Mouse (Mus musculus) MEL (cell line): ENCODE measurements at regions not wholly inside any gene's neighbourhood (a gene's known extent, or its start where the extent isn't known, plus 50 kb on each side); places are given as distances from the start of the nearest gene placed in this dataset.

Source experiments
- DNase-seq: peaks from one replicate; pipeline ENCODE4 v3.0.0; 2011; ENCODE audit warnings: low read depth, low spot score
- H3K27ac ChIP-seq: 2 replicates; pipeline ENCODE4 v1.5.1; 2012; ENCODE audit warnings: low read depth, mild to moderate bottlenecking, control low read depth, low read length, moderate library complexity; ENCODE audit not compliant: control insufficient read depth
- H3K27me3 ChIP-seq, 2 experiments: fragments of 150-350 bp in 1 of 2; sonication (generic) in 1 of 2; 2 replicates each; pipeline ENCODE4 v1.6.1; 2012; ENCODE audit warnings: low read length in 2 of 2, mild to moderate bottlenecking in 2 of 2, improper control_type of control experiment in 1 of 2, moderate library complexity in 1 of 2; ENCODE audit not compliant: insufficient read depth in 2 of 2, control insufficient read depth in 1 of 2
- H3K36me3 ChIP-seq, 2 experiments: 2 replicates each; pipeline ENCODE4 v1.6.1; 2012 to 2014; ENCODE audit warnings: low read length in 2 of 2, improper control_type of control experiment in 1 of 2, inconsistent platforms in 1 of 2, mild to moderate bottlenecking in 1 of 2; ENCODE audit not compliant: insufficient read depth in 2 of 2, control insufficient read depth in 1 of 2
- H3K4me1 ChIP-seq, 2 experiments: fragments of 150-350 bp in 1 of 2; sonication (generic) in 1 of 2; 2 replicates each; pipeline ENCODE4 v1.6.1; 2012; ENCODE audit warnings: low read length in 2 of 2, improper control_type of control experiment in 1 of 2, mild to moderate bottlenecking in 1 of 2; ENCODE audit not compliant: insufficient read depth in 2 of 2, control insufficient read depth in 1 of 2
- H3K4me3 ChIP-seq, 2 experiments: fragments of 150-350 bp in 1 of 2; sonication (generic) in 1 of 2; 2 replicates each; pipeline ENCODE4 v1.5.1; 2012; ENCODE audit warnings: low read depth in 2 of 2, low read length in 2 of 2, mild to moderate bottlenecking in 2 of 2, moderate library complexity in 2 of 2, control low read depth in 1 of 2, improper control_type of control experiment in 1 of 2; ENCODE audit not compliant: control insufficient read depth in 1 of 2, insufficient read depth in 1 of 2
- H3K79me2 ChIP-seq: 2 replicates; pipeline ENCODE4 v1.6.1; 2012; ENCODE audit warnings: mild to moderate bottlenecking, low read length, moderate library complexity; ENCODE audit not compliant: control insufficient read depth, poor library complexity, insufficient read depth
- H3K9ac ChIP-seq: 2 replicates; pipeline ENCODE4 v1.6.1; 2012; ENCODE audit warnings: low read depth, mild to moderate bottlenecking, control low read depth, low read length, moderate library complexity; ENCODE audit not compliant: control insufficient read depth, poor library complexity, severe bottlenecking
- H3K9me3 ChIP-seq: fragments of 150-350 bp; sonication (generic); replicated peaks from 2 replicates; pipeline ENCODE4 v1.6.1; 2012; ENCODE audit warnings: mild to moderate bottlenecking, low read length, improper control_type of control experiment, moderate library complexity; ENCODE audit not compliant: insufficient read depth
- BHLHE40 ChIP-seq: IDR thresholded peaks from 2 replicates; pipeline ENCODE4 v1.6.1; 2012; ENCODE audit warnings: low read depth, mild to moderate bottlenecking, inconsistent platforms, low read length, improper control_type of control experiment, borderline replicate concordance
- CHD1 ChIP-seq: IDR thresholded peaks from 2 replicates; pipeline ENCODE4 v1.6.1; 2012; ENCODE audit warnings: low read depth, mild to moderate bottlenecking, inconsistent platforms, low read length, improper control_type of control experiment
- CHD2 ChIP-seq: IDR thresholded peaks from 2 replicates; pipeline ENCODE4 v1.6.1; 2011; ENCODE audit warnings: low read length, improper control_type of control experiment
- CTCF ChIP-seq, 3 experiments: IDR thresholded peaks in 2 of 3; conservative IDR thresholded peaks in 1 of 3; 2 replicates each; pipeline ENCODE4 v1.5.1; 2011 to 2012; ENCODE audit warnings: low read length in 3 of 3, low read depth in 2 of 3, mild to moderate bottlenecking in 2 of 3, improper control_type of control experiment in 1 of 3, inconsistent platforms in 1 of 3, mixed read lengths in 1 of 3, moderate library complexity in 1 of 3; ENCODE audit not compliant: control insufficient read depth in 1 of 3, insufficient read depth in 1 of 3, poor library complexity in 1 of 3, severe bottlenecking in 1 of 3
- E2F4 ChIP-seq: IDR thresholded peaks from 2 replicates; pipeline ENCODE4 v1.6.1; 2011; ENCODE audit warnings: low read depth, low read length, improper control_type of control experiment, borderline replicate concordance
- ELF1 ChIP-seq: IDR thresholded peaks from 2 replicates; pipeline ENCODE4 v1.6.1; 2014; ENCODE audit warnings: low read depth, mild to moderate bottlenecking, inconsistent platforms, low read length, improper control_type of control experiment, moderate library complexity
- EP300 ChIP-seq, 2 experiments: IDR thresholded peaks; 2 replicates each; pipeline ENCODE4 v1.6.1; 2011; ENCODE audit warnings: improper control_type of control experiment in 2 of 2, low read length in 2 of 2, low read depth in 1 of 2, mild to moderate bottlenecking in 1 of 2
- ETS1 ChIP-seq: IDR thresholded peaks from 2 replicates; pipeline ENCODE4 v1.6.1; 2012; ENCODE audit warnings: low read depth, mild to moderate bottlenecking, inconsistent platforms, low read length, improper control_type of control experiment, moderate library complexity
- GABPA ChIP-seq: IDR thresholded peaks from 2 replicates; pipeline ENCODE4 v1.6.1; 2012; ENCODE audit warnings: low read depth, mild to moderate bottlenecking, inconsistent platforms, low read length, improper control_type of control experiment, moderate library complexity
- GATA1 ChIP-seq: IDR thresholded peaks from 2 replicates; pipeline ENCODE4 v1.6.1; 2011; ENCODE audit warnings: low read depth, low read length, improper control_type of control experiment
- HCFC1 ChIP-seq: IDR thresholded peaks from 2 replicates; pipeline ENCODE4 v1.6.1; 2012; ENCODE audit warnings: low read depth, mild to moderate bottlenecking, inconsistent platforms, low read length, improper control_type of control experiment, moderate library complexity
- JUND ChIP-seq: IDR thresholded peaks from 2 replicates; pipeline ENCODE4 v1.6.1; 2011; ENCODE audit warnings: low read depth, mild to moderate bottlenecking, improper control_type of control experiment, low read length
- KAT2A ChIP-seq: conservative IDR thresholded peaks from 2 replicates; pipeline ENCODE4 v1.6.1; 2012; ENCODE audit warnings: low read depth, low read length, improper control_type of control experiment, inconsistent platforms
- MAFK ChIP-seq: IDR thresholded peaks from 2 replicates; pipeline ENCODE4 v1.6.1; 2011; ENCODE audit warnings: low read depth, mild to moderate bottlenecking, low read length, improper control_type of control experiment, borderline replicate concordance
- MAX ChIP-seq: IDR thresholded peaks from 2 replicates; pipeline ENCODE4 v1.6.1; 2011; ENCODE audit warnings: low read length, improper control_type of control experiment
- MAZ ChIP-seq: IDR thresholded peaks from 2 replicates; pipeline ENCODE4 v1.6.1; 2012; ENCODE audit warnings: low read depth, mild to moderate bottlenecking, inconsistent platforms, low read length, improper control_type of control experiment
- MEF2A ChIP-seq: IDR thresholded peaks from 2 replicates; pipeline ENCODE4 v1.6.1; 2014; ENCODE audit warnings: low read depth, mild to moderate bottlenecking, inconsistent platforms, low read length, improper control_type of control experiment; ENCODE audit not compliant: poor library complexity, insufficient replicate concordance, severe bottlenecking; ENCODE audit errors: extremely low read depth
- MXI1 ChIP-seq: IDR thresholded peaks from 2 replicates; pipeline ENCODE4 v1.6.1; 2011; ENCODE audit warnings: mild to moderate bottlenecking, low read depth, low read length, improper control_type of control experiment
- MYB ChIP-seq: IDR thresholded peaks from 2 replicates; pipeline ENCODE4 v1.6.1; 2011; ENCODE audit warnings: mild to moderate bottlenecking, low read depth, low read length, improper control_type of control experiment
- NELFE ChIP-seq: IDR thresholded peaks from 2 replicates; pipeline ENCODE4 v1.6.1; 2011; ENCODE audit warnings: low read depth, low read length, improper control_type of control experiment
- NRF1 ChIP-seq: IDR thresholded peaks from 2 replicates; pipeline ENCODE4 v1.6.1; 2014; ENCODE audit warnings: low read depth, mild to moderate bottlenecking, inconsistent platforms, low read length, improper control_type of control experiment, moderate library complexity; ENCODE audit not compliant: poor library complexity, insufficient read depth, severe bottlenecking
- POLR2A ChIP-seq, 2 experiments: IDR thresholded peaks; 2 replicates each; pipeline ENCODE4 v1.6.1; 2011 to 2012; ENCODE audit warnings: low read length in 2 of 2, mild to moderate bottlenecking in 2 of 2, control low read depth in 1 of 2, improper control_type of control experiment in 1 of 2, low read depth in 1 of 2, moderate library complexity in 1 of 2; ENCODE audit not compliant: control insufficient read depth in 1 of 2, insufficient read depth in 1 of 2, poor library complexity in 1 of 2
- POLR2AphosphoS2 ChIP-seq: IDR thresholded peaks from 2 replicates; pipeline ENCODE4 v1.6.1; 2011; ENCODE audit warnings: low read length, improper control_type of control experiment
- RAD21 ChIP-seq: IDR thresholded peaks from 2 replicates; pipeline ENCODE4 v1.6.1; 2011; ENCODE audit warnings: mild to moderate bottlenecking, low read depth, low read length, improper control_type of control experiment
- RCOR1 ChIP-seq: IDR thresholded peaks from 2 replicates; pipeline ENCODE4 v1.6.1; 2012; ENCODE audit warnings: low read depth, mild to moderate bottlenecking, inconsistent platforms, low read length, improper control_type of control experiment
- SMC3 ChIP-seq: IDR thresholded peaks from 2 replicates; pipeline ENCODE4 v1.6.1; 2011; ENCODE audit warnings: low read depth, low read length, improper control_type of control experiment
- TAL1 ChIP-seq: IDR thresholded peaks from 2 replicates; pipeline ENCODE4 v1.6.1; 2012; ENCODE audit warnings: mild to moderate bottlenecking, inconsistent platforms, low read length, moderate library complexity, mixed read lengths
- TBP ChIP-seq: IDR thresholded peaks from 2 replicates; pipeline ENCODE4 v1.8.0; 2011; ENCODE audit warnings: low read depth, low read length, improper control_type of control experiment
- TCF12 ChIP-seq: IDR thresholded peaks from 2 replicates; pipeline ENCODE4 v1.6.1; 2014; ENCODE audit warnings: low read depth, mild to moderate bottlenecking, inconsistent platforms, low read length, improper control_type of control experiment, moderate library complexity
- USF1 ChIP-seq: IDR thresholded peaks from 2 replicates; pipeline ENCODE4 v1.6.1; 2014; ENCODE audit warnings: low read depth, mild to moderate bottlenecking, inconsistent platforms, low read length, improper control_type of control experiment, moderate library complexity
- ZC3H11A ChIP-seq: IDR thresholded peaks from 2 replicates; pipeline ENCODE4 v1.6.1; 2012; ENCODE audit warnings: low read depth, mild to moderate bottlenecking, inconsistent platforms, low read length, improper control_type of control experiment
- ZKSCAN1 ChIP-seq: IDR thresholded peaks from 2 replicates; pipeline ENCODE4 v1.6.1; 2012; ENCODE audit warnings: low read depth, mild to moderate bottlenecking, inconsistent platforms, low read length, improper control_type of control experiment, moderate library complexity
- ZNF384 ChIP-seq: IDR thresholded peaks from 2 replicates; pipeline ENCODE4 v1.6.1; 2012; ENCODE audit warnings: low read depth, mild to moderate bottlenecking, inconsistent platforms, low read length, improper control_type of control experiment

- peak in 1 of 2 experiments; percentile 17; a peak in 1 of 4 replicates for TF ChIP-seq EP300 (IDR thresholded peaks at IDR 0.05; ENCODE audit: low read depth in 1 of 2, low read length in 2 of 2)
- no peak for TF ChIP-seq POLR2AphosphoS2
Observed at GRCm38 (mm10) chr12:54313211-54313845, 109.7 kb upstream of the Egln3 start (continued).

GRCm38 (mm10) chr12:54312522-54313210 lies 109.0 kb upstream of the Egln3 start:
- Histone ChIP-seq H3K36me3 (peaks cover 0 to 2% of the 10 kb centered on the region in 2 experiments; a peak in 2 of 4 replicates), H3K79me2 (no peaks in the 10 kb centered on the region), H3K4me1 (peaks cover 8 to 16% of the 10 kb centered on the region in 2 experiments), H3K4me3 (peak overlapping the region; percentile 64 to 88), H3K9me3 (no peaks in the 10 kb centered on the region), H3K9ac (peak overlapping the region; percentile 44), H3K27me3 (no peaks in the 10 kb centered on the region; a peak in 1 of 4 replicates), H3K27ac (peak overlapping the region; percentile 23; the same call in 1 of the 2 replicates)
- peak; percentile 89 for DNase-seq
- TF ChIP-seq USF1 = peak; percentile 76
- TF ChIP-seq CHD1 = no peak
- no peak; the same call in 1 of the 2 replicates for TF ChIP-seq ZC3H11A
- peak; percentile 46 for TF ChIP-seq MXI1
- no peak for TF ChIP-seq TAL1
- peak; percentile 59; the same call in 1 of the 2 replicates for TF ChIP-seq MAX
- peak; percentile 35; the same call in 1 of the 2 replicates for TF ChIP-seq TCF12
- no peak for TF ChIP-seq ZKSCAN1
- TF ChIP-seq GABPA = no peak
- 0 out of 2 replicates have a peak, but pooled peaks have one; percentile 45 for TF ChIP-seq TBP
- no peak for TF ChIP-seq MEF2A
- no peak for TF ChIP-seq CHD2
- 0 out of 2 replicates have a peak, but pooled peaks have one; percentile 11 for TF ChIP-seq ZNF384
- peak; percentile 78 for TF ChIP-seq BHLHE40
- TF ChIP-seq EP300 (IDR thresholded peaks at IDR 0.05; ENCODE audit: low read depth in 1 of 2, low read length in 2 of 2) = peak; percentile 36 to 68
- no peak for TF ChIP-seq NRF1
- TF ChIP-seq MYB = no peak
- TF ChIP-seq POLR2AphosphoS2 = no peak
- no peak for TF ChIP-seq JUND
- TF ChIP-seq RAD21 = no peak
- TF ChIP-seq MAFK = no peak
- peak; percentile 20; the same call in 1 of the 2 replicates for TF ChIP-seq RCOR1
- no peak for TF ChIP-seq E2F4
- TF ChIP-seq MAZ = 0 out of 2 replicates have a peak, but pooled peaks have one; percentile 11
- no peak for TF ChIP-seq POLR2A (IDR thresholded peaks at IDR 0.05; ENCODE audit: control insufficient read depth in 1 of 2, insufficient read depth in 1 of 2, low read depth in 1 of 2, low read length in 2 of 2, poor library complexity in 1 of 2)
- TF ChIP-seq SMC3 = no peak
- TF ChIP-seq HCFC1 = peak; percentile 42; the same call in 1 of the 2 replicates
- TF ChIP-seq ETS1 = peak; percentile 84; the same call in 1 of the 2 replicates
- peak; percentile 59 for TF ChIP-seq GATA1
- no peak for TF ChIP-seq CTCF (IDR thresholded peaks at IDR 0.05 in 2 of 3, conservative IDR thresholded peaks at IDR 0.05 in 1 of 3; ENCODE audit: control insufficient read depth in 1 of 3, insufficient read depth in 1 of 3, low read depth in 2 of 3, low read length in 3 of 3, poor library complexity in 1 of 3, severe bottlenecking in 1 of 3)
- no peak for TF ChIP-seq KAT2A
- no peak for TF ChIP-seq ELF1
- no peak for TF ChIP-seq NELFE
